Mouse (Mus musculus) intestine, embryonic 15.5 days (tissue): ENCODE measurements around the gene Ctdspl. TPM values are rescaled to one million over a fixed set of nuclear protein-coding genes. Genes with fewer than 3 reads are reported as not detected.
A peak's percentile ranks its signal among the peaks of the same experiment; 100 is the strongest.

ENCODE experiments used
- ATAC-seq: fragments of 200-750 bp; cut with Nextera tagmentation; 2 replicates; pipeline ENCODE4 v1.8.0; 2017; ENCODE audit warnings: moderate TSS enrichment, moderate library complexity
- H3K27ac ChIP-seq: fragments of 300-500 bp; sonication (generic); 2 replicates; pipeline ENCODE4 v1.5.1; 2015; ENCODE audit warnings: mild to moderate bottlenecking, inconsistent platforms
- H3K27me3 ChIP-seq: fragments of 300-500 bp; sonication (generic); replicated peaks from 2 replicates; pipeline ENCODE4 v1.6.1; 2015; ENCODE audit warnings: inconsistent platforms
- H3K36me3 ChIP-seq: fragments of 300-500 bp; sonication (generic); 2 replicates; pipeline ENCODE4 v1.6.1; 2015; ENCODE audit warnings: inconsistent platforms
- H3K4me1 ChIP-seq: fragments of 300-500 bp; sonication (generic); replicated peaks from 2 replicates; pipeline ENCODE4 v1.6.1; 2015; ENCODE audit warnings: inconsistent platforms
- H3K4me2 ChIP-seq: fragments of 300-500 bp; sonication (generic); replicated peaks from 2 replicates; pipeline ENCODE4 v1.6.1; 2015; ENCODE audit warnings: mild to moderate bottlenecking, inconsistent platforms
- H3K4me3 ChIP-seq: fragments of 300-500 bp; sonication (generic); replicated peaks from 2 replicates; pipeline ENCODE4 v1.5.1; 2015; ENCODE audit warnings: inconsistent platforms
- H3K9ac ChIP-seq: fragments of 300-500 bp; sonication (generic); 2 replicates; pipeline ENCODE4 v1.6.1; 2015; ENCODE audit warnings: inconsistent platforms
- H3K9me3 ChIP-seq: fragments of 300-500 bp; sonication (generic); 2 replicates; pipeline ENCODE4 v1.6.1; 2016; ENCODE audit warnings: inconsistent platforms
- WGBS: fragments of 180-500 bp; shearing (Covaris S2); methylation state at CpG from one replicate; pipeline ENCODE4 v1.1.7; 2015; 5-methylcytosine and 5-hydroxymethylcytosine counted together
- polyA plus RNA-seq: library from polyadenylated mRNA; unstranded; fragments of >200 nt; fragmentation: Nextera tagmentation; extraction: Ambion mirVana; gene quantifications from 2 replicates; pipeline ENCODE4 v1.2.1, GENCODE M21; 2015

Ctdspl gene
- polyA plus RNA-seq, 1 experiment from 2014 or later: 16.9 TPM

GRCm38 (mm10) chr9:119058245-119058644, 132.0 kb downstream of the Ctdspl start:
- H3K4me1 ChIP-seq: peaks cover 8% of the 10 kb centered on the region
- no peaks in the 10 kb centered on the region for H3K9me3 ChIP-seq
- no peaks in the 10 kb centered on the region for H3K36me3 ChIP-seq
- H3K4me2 ChIP-seq: no peak overlapping the region
- H3K4me3 ChIP-seq: no peak overlapping the region
- 80% methylated on average over 7 of the region's 7 CpGs for WGBS
- ATAC-seq: no peak
- no peak overlapping the region for H3K9ac ChIP-seq
- H3K27me3 ChIP-seq: no peaks in the 10 kb centered on the region
- H3K27ac ChIP-seq: no peak overlapping the region

DNA sequence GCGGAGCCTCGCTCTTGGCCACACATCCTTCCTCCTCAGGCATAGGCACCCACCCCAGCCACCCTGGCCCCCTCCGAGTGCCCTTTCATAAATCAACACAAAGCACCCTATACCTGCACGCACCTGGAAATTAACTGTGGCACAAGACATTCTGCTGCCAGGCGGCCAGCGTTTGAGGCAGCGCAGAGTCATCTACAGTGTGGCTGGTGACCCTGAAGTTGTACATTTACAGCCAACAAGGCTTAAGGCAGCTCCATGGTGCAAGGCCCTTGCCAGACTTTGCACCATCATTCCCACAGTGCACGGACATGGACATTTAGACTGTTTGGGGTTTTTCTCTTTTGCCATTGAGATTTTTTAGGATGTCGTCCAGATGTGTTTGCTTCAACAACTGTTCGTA, 134.4 kb downstream of the Ctdspl start:
- Histone ChIP-seq H3K27me3 (no peaks in the 10 kb centered on the region), H3K4me1 (peaks cover 13% of the 10 kb centered on the region; the same call in 1 of the 2 replicates), H3K9ac (no peak overlapping the region), H3K9me3 (no peaks in the 10 kb centered on the region), H3K4me3 (no peak overlapping the region), H3K4me2 (no peak overlapping the region), H3K27ac (no peak overlapping the region), H3K36me3 (no peaks in the 10 kb centered on the region)
- 88% methylated on average over 10 of the region's 10 CpGs for WGBS
- no peak for ATAC-seq

- Histone ChIP-seq H3K4me2 (peak overlapping the region; percentile 1; the same call in 1 of the 2 replicates), H3K27me3 (no peaks in the 10 kb centered on the region), H3K9ac (no peak overlapping the region), H3K27ac (no peak overlapping the region), H3K4me3 (no peak overlapping the region), H3K36me3 (no peaks in the 10 kb centered on the region), H3K4me1 (peaks cover 13% of the 10 kb centered on the region; the same call in 1 of the 2 replicates), H3K9me3 (no peaks in the 10 kb centered on the region)
- no peak for ATAC-seq
- 43% methylated on average over 19 of the region's 19 CpGs for WGBS
Observed at GRCm38 (mm10) chr9:119063036-119063644, 136.9 kb downstream of the Ctdspl start.

DNA sequence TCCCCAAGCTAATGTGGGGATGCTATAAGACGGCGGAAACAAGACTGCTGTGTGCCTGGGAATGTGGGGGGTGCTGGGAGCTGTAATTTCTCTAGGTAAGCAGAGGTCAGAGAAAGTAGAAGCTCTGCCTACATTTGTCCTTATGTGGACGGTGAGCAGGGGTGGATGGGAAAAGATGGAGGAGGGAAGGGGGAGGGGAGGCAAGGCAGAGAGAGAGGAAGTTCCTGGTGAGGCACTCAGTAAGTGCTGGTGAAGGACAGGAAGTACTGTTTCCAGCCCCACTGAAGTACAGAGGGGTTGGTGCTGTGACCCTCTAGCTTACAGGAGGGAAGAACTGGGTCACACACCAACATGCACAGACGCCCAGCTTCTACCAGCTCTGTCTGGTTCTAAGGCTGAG, 138.0 kb downstream of the Ctdspl start:
- Histone ChIP-seq H3K4me1 (peaks cover 13% of the 10 kb centered on the region; the same call in 1 of the 2 replicates), H3K9ac (no peak overlapping the region), H3K4me2 (no peak overlapping the region), H3K27me3 (no peaks in the 10 kb centered on the region), H3K36me3 (no peaks in the 10 kb centered on the region), H3K9me3 (no peaks in the 10 kb centered on the region), H3K27ac (no peak overlapping the region), H3K4me3 (no peak overlapping the region)
- no peak for ATAC-seq
- WGBS: 49% methylated on average over 4 of the region's 4 CpGs

- no peaks in the 10 kb centered on the region for H3K36me3 ChIP-seq
- H3K4me1 ChIP-seq: peaks cover 13% of the 10 kb centered on the region; the same call in 1 of the 2 replicates
- H3K27me3 ChIP-seq: no peaks in the 10 kb centered on the region
- no peak overlapping the region for H3K4me2 ChIP-seq
- 4% methylated on average over 6 of the region's 6 CpGs for WGBS
- no peaks in the 10 kb centered on the region for H3K9me3 ChIP-seq
- H3K9ac ChIP-seq: no peak overlapping the region
- ATAC-seq: peak; percentile 45
- H3K4me3 ChIP-seq: no peak overlapping the region
- no peak overlapping the region for H3K27ac ChIP-seq
Observed at GRCm38 (mm10) chr9:119067601-119068000, 141.3 kb downstream of the Ctdspl start.

DNA sequence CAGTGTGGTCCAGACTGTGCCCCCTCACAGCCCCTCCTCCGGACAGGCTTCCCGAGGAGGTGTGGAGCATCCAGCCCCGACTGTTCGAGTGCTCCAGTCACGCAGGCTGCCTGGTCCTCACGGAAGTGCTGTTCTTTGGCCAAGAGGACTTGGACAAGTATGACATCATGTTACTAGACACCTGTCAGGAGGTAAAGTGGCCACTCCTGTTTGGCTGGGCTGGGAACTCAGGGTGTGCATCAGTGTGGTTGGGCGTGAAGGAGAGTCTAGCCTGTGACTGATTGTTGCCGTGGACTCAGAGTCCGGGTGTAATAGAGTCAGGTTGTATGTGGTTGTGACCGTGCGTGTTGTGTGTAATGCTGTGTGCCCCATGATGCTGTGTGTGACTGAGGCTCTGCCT, 142.0 kb downstream of the Ctdspl start:
- no peak overlapping the region for H3K27ac ChIP-seq
- H3K36me3 ChIP-seq: no peaks in the 10 kb centered on the region
- 0 out of 2 replicates have a peak, but pooled peaks have one; percentile 15 for ATAC-seq
- H3K27me3 ChIP-seq: no peaks in the 10 kb centered on the region
- 81% methylated on average over 11 of the region's 11 CpGs for WGBS
- no peak overlapping the region for H3K4me3 ChIP-seq
- no peak overlapping the region for H3K9ac ChIP-seq
- H3K9me3 ChIP-seq: no peaks in the 10 kb centered on the region
- H3K4me1 ChIP-seq: peaks cover 14% of the 10 kb centered on the region; the same call in 1 of the 2 replicates
- H3K4me2 ChIP-seq: no peak overlapping the region

- 85% methylated on average over 13 of the region's 13 CpGs for WGBS
- Histone ChIP-seq H3K9ac (no peak overlapping the region), H3K4me1 (peaks cover 3% of the 10 kb centered on the region; the same call in 1 of the 2 replicates), H3K4me2 (no peak overlapping the region), H3K36me3 (0 out of 2 replicates have a peak, but pooled peaks cover 6% of the 10 kb centered on the region), H3K4me3 (no peak overlapping the region), H3K27ac (no peak overlapping the region), H3K27me3 (no peaks in the 10 kb centered on the region), H3K9me3 (no peaks in the 10 kb centered on the region)
- ATAC-seq: no peak
Observed at GRCm38 (mm10) chr9:119070173-119070825, 144.0 kb downstream of the Ctdspl start.

DNA sequence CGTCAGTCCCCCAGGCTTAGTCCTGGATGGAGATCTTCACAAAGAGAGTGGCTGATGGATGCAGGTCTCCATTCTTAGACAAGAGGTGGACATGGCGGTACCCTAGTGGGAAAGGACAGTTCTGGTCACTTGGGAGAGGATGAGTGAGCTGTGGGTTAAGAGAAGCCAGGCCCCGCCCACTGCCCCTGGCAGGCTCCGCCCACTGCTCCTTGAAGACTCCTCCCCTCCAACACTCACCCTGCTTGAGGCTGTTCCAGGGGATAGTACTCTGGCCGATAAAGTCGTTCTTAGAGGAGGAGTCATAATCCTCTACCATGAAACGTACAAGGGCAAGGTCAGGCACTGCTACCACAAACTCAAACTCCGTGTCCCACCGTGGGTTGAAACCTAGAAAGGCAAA, 145.5 kb downstream of the Ctdspl start:
- Histone ChIP-seq H3K4me2 (no peak overlapping the region), H3K27ac (no peak overlapping the region), H3K4me1 (peaks cover 3% of the 10 kb centered on the region; the same call in 1 of the 2 replicates), H3K27me3 (no peaks in the 10 kb centered on the region), H3K9me3 (no peaks in the 10 kb centered on the region), H3K9ac (no peak overlapping the region), H3K36me3 (0 out of 2 replicates have a peak, but pooled peaks cover 6% of the 10 kb centered on the region), H3K4me3 (no peak overlapping the region)
- 74% methylated on average over 9 of the region's 9 CpGs for WGBS
- no peak for ATAC-seq

DNA sequence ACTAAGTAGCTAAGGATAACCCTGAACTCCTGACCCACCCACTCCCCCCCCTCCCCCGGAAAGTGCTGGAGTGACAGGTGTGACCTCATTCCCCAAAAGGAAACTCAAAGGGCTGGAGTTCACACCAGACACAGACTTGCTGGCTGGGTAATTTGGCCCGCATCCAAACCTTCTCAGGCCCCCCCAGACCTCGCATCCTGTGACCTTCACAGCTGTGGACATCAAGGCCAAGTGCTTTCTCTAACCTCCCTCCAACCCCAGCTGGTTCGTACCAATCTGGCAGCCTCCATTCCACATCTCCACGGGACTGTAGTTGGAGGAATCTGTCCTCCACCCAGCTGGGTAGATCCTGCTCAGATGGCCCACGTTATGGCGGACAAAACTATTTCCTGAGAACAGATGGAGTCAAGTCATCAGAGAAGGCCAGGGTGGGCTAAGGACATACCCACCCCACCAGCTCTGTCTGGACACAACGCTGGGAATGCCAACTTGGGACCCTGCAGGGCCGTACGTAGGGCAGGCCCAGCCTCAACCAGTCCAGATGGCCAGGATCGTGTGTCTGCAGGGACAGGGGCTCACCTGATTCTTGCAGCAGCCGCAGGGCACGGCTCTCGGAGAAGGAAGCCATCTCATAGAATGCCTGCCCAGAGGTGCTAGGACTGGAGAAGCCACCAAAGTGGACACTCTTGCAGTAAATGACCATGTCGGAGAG, 147.1 kb downstream of the Ctdspl start:
- peaks cover 3% of the 10 kb centered on the region; the same call in 1 of the 2 replicates for H3K4me1 ChIP-seq
- no peak overlapping the region for H3K4me3 ChIP-seq
- H3K36me3 ChIP-seq: 0 out of 2 replicates have a peak, but pooled peaks cover 6% of the 10 kb centered on the region
- H3K9ac ChIP-seq: no peak overlapping the region
- WGBS: 70% methylated on average over 15 of the region's 15 CpGs
- no peak overlapping the region for H3K4me2 ChIP-seq
- H3K27ac ChIP-seq: no peak overlapping the region
- no peaks in the 10 kb centered on the region for H3K9me3 ChIP-seq
- no peaks in the 10 kb centered on the region for H3K27me3 ChIP-seq
- ATAC-seq: no peak

- peak; percentile 23 for ATAC-seq
- 68% methylated on average over 16 of the region's 16 CpGs for WGBS
Observed at GRCm38 (mm10) chr9:119075685-119076084, 149.4 kb downstream of the Ctdspl start.

GRCm38 (mm10) chr9:119080040-119080675, 153.9 kb downstream of the Ctdspl start:
- no peaks in the 10 kb centered on the region for H3K27me3 ChIP-seq
- H3K4me3 ChIP-seq: no peak overlapping the region
- no peak overlapping the region for H3K9ac ChIP-seq
- WGBS: 60% methylated on average over 5 of the region's 5 CpGs
- H3K4me1 ChIP-seq: peaks cover 22% of the 10 kb centered on the region
- ATAC-seq: peak; percentile 67
- no peaks in the 10 kb centered on the region for H3K36me3 ChIP-seq
- peak overlapping the region; percentile 51 for H3K27ac ChIP-seq
- H3K9me3 ChIP-seq: no peaks in the 10 kb centered on the region
- no peak overlapping the region for H3K4me2 ChIP-seq

More at GRCm38 (mm10) chr9:119075685-119076084, 149.4 kb downstream of the Ctdspl start:
- Histone ChIP-seq H3K4me3 (no peak overlapping the region), H3K27ac (no peak overlapping the region), H3K27me3 (no peaks in the 10 kb centered on the region), H3K36me3 (0 out of 2 replicates have a peak, but pooled peaks cover 6% of the 10 kb centered on the region), H3K9ac (no peak overlapping the region), H3K9me3 (no peaks in the 10 kb centered on the region), H3K4me2 (no peak overlapping the region), H3K4me1 (peaks cover 5% of the 10 kb centered on the region; the same call in 1 of the 2 replicates)

DNA sequence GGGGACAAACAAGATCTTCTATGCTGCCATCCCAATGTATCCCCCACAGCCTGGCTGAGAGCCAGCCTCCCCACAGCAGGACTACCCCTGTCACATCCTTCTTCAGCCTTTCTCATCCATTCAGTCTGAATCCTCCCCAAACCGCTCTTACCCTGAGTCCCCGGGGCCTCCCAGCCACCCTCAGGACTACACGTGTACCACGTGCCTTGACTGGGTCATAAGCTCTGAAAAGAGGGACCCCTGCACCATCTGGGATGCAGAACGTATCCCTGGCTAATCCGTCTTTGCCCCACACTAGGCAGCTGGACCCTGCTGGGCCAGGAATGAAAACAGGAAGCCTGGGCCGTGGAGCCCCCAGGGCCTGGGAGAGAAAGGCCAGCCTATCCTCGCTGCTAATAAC, 155.8 kb downstream of the Ctdspl start:
- Histone ChIP-seq H3K27me3 (no peaks in the 10 kb centered on the region), H3K9ac (0 out of 2 replicates have a peak overlapping the region, but pooled peaks have one; percentile 5), H3K4me3 (no peak overlapping the region), H3K9me3 (no peaks in the 10 kb centered on the region), H3K4me1 (peaks cover 30% of the 10 kb centered on the region), H3K27ac (peak overlapping the region; percentile 33), H3K36me3 (no peaks in the 10 kb centered on the region), H3K4me2 (no peak overlapping the region)
- WGBS: 41% methylated on average over 8 of the region's 8 CpGs
- no peak for ATAC-seq
